Mouse (Mus musculus): ENCODE results near the gene Tmeff1.
A peak's percentile ranks its signal among the peaks of the same experiment; 100 is the strongest.

Tmeff1 gene

DNA sequence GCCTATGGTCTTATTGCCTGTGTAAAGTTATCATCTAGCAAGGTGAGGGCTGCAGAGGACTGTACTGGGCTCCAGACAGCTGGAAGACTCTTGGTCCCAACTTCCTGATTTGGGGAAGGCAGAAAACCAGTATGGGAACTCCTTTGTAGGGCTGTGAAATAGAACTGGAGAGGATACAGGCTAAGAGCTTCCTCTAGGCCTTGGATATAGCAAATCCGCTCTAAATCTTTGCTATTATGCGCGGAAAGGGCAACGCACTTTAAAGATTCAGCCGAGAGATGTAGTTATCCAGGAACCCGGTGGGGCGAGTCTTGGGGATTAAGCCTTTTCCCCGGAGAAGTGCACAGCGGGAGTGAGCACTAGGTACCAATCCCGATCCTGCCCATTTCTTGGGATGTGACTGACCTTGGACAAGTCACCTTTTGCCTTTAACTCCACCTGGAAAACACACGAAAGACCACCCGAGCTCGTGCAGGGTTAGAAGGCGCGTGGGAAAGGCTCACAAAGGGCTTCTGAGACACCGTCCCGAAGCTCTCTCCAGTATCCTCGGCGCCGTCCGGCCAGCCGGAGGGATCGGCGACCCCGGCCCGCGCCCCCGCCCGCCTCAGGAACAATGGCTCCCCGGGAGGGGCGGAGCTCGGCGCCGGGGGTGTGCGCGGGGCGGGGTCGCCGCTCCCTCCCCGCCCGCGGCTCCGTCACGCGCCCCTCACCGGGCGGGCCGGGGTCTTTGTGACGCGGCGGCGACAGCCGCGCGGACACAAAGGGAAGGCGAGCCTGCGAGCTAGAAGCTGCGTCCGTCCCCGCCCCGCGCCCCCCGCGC lies at the start of gene Tmeff1:
Gene Tmeff1, plus strand, starts transcription at position 754 of the 820 bp plus-strand sequence.
- peak in 1 of 2 experiments; percentile 87 for DNase-seq

- DNase-seq, result no peak
Observed at GRCm38 (mm10) chr4:48536275-48536674, 48.7 kb upstream of the Tmeff1 start.

- no peak for DNase-seq
Observed at GRCm38 (mm10) chr4:48537024-48537423, 48.0 kb upstream of the Tmeff1 start.

DNA sequence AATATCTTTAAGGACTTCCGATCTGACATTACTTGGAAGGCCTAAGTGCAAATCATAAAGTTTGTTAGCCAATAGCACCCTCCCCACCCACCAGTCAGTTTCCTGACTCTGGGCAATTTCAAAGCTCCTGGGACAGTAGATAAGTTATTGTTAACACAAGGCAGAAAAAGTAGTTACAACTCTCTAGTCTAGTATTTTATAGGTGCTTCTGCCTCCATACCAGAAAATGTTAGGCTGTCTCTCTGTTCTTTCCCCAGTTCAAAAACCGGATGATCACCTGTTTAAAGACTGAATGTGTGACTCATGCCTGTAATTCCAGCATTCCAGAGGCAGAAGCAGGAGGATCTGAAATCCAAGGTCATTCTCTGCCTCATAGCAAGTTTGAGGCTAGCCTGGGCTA lies 46.4 kb upstream of the Tmeff1 start:
- DNase-seq, result no peak

GRCm38 (mm10) chr4:48539841-48540575 lies 45.0 kb upstream of the Tmeff1 start, which contains the start of gene Msantd3:
TSS of gene Msantd3 (plus strand) at chr4:48539935.
- DNase-seq, result peak; percentile 78 to 81

DNA sequence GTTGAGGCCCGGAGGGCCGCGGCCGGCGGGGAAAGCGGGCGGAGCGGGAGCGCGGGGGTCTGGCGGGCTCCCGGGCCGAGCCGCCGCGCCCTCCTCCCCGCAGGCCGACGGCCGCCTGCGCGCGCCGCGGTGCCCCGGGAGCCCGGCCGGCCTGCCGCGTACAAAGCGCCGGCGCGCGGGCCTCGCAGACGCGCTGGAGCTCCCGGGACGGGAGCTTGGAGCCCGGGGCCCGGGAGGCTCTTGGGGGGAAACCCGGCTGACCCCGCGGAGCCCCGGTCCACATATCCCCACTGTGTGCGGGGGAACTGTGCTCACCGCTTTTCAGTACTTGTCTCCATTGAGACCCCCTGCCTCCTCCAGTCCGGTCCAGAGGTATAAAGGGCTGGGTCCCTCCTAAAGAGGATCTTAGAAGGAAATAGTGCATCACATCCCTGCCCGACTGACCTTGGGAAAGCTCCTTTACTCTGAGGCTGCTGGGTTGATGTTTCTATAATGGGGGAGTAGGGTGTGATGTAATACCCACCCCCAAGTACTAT lies 44.3 kb upstream of the Tmeff1 start:
- DNase-seq, result peak; percentile 68 to 70

- DNase-seq, result peak in 1 of 2 experiments; percentile 21
Observed at GRCm38 (mm10) chr4:48541526-48542250, 43.3 kb upstream of the Tmeff1 start.

DNA sequence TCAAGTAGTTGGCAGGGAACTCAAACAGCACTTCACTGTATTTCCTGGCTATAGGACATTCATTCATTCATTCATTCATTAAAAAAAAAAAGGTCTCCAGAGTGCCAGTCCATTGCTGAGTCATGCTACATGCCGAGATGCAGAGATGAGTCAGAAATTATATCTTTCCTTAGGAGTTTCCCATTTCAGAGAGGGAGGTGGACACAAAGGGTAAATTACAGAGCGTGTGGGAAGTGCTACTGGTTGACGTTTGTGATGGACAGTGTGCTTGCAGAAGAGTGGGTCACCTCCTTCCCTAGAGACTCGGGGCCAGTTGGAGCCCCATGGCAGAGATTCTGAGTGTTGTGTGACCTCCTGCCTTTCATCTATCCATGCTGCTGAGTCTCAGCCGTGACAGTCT lies 42.6 kb upstream of the Tmeff1 start:
- DNase-seq, result peak in 1 of 2 experiments; percentile 19

- DNase-seq, result no peak
Observed at GRCm38 (mm10) chr4:48543071-48543865, 41.7 kb upstream of the Tmeff1 start.

GRCm38 (mm10) chr4:48544141-48544540 lies 40.8 kb upstream of the Tmeff1 start:
- no peak for DNase-seq

DNA sequence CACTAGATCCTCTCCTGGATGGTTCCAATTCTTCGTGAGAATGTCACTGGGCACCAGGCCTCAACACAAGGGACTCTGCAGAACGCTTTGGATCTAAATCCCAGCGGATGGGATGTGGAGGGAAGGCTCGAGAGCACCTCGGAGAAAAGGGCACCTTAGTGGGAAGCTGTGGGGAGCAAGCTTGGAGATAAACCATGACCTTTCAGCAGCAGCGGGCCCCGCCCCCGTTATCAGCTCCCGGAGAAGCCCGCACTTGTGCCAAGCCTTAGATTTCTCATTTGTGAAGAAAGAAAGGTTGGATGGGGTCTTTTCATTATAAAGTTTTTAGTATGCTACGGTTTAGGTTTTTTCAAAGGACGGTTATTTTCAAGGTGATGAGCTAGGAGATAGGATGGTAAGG lies 39.0 kb upstream of the Tmeff1 start:
- DNase-seq, result peak in 1 of 2 experiments; percentile 33

- peak in 1 of 2 experiments; percentile 37 for DNase-seq
Observed at GRCm38 (mm10) chr4:48546568-48547496, 38.1 kb upstream of the Tmeff1 start.

GRCm38 (mm10) chr4:48548393-48549045 lies 36.5 kb upstream of the Tmeff1 start:
- DNase-seq, result peak; percentile 88 to 90

GRCm38 (mm10) chr4:48549661-48550060 lies 35.3 kb upstream of the Tmeff1 start:
- no peak for DNase-seq

- DNase-seq, result no peak
Observed at GRCm38 (mm10) chr4:48552486-48553064, 32.4 kb upstream of the Tmeff1 start.

DNA sequence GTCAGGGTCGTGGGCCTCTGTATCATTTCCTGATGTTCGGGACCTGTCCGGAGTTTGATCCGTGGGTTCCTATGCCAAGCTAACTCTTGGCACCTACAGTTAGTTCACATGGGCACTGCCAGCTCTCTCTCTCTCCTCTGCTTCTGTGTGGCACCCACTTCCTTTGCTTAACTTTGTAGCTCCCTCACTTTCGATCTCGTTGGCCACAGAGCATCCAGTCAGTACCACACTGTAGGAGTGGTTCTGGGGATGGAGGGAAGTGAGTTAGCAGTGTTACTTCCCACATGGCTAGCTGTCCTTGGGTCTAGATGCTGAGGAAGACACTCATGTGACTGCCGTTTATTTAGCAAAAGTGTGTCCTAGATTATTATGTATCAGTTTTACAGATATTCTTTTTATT lies 30.8 kb upstream of the Tmeff1 start:
- DNase-seq, result no peak

DNA sequence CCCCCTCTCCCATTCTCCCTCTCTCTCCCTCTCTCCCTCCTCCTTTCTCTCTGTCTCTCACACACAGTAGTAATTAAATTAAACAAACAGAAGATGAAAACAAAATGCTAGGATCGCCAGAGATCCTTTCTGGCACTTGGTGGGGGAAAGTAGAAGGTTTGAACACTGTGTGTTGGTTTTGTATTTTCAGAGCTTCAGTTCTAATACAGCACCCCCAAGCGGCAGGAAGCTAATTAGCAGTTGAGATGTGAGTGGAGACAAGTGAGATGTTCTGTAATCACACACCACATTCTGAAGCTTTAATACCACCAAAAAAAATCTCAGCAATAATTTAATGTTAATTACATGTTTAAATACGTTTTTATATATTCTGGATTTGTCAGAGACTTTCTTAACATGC lies 29.2 kb upstream of the Tmeff1 start:
- peak; percentile 77 to 82 for DNase-seq

DNA sequence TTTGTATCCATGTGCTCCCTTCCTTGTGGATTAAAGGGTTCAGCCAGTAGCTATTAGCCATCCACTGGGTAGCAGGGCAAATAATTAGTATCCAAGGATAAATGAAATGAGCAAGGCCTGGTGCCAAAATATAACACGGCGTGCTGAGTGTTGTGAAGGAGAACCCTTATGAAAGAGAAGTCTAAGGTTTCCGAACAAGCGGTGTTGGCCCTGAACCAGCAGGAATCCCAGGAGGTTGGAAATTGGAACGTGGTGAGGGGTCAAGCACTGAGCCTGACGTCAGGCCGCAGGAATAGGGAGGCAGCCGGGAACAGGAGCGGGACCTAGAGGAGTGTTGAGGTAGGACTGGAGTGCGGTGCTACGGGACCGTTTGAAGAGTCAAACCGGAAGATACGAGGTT lies 25.3 kb upstream of the Tmeff1 start:
- DNase-seq, result peak in 1 of 2 experiments; percentile 25

GRCm38 (mm10) chr4:48561824-48562223 lies 23.1 kb upstream of the Tmeff1 start:
- DNase-seq, result no peak

- DNase-seq, result no peak
Observed at GRCm38 (mm10) chr4:48564962-48565361, 20.0 kb upstream of the Tmeff1 start.
